Mouse (Mus musculus) kidney, adult 10 weeks (tissue): ENCODE data around the gene Ago3. TPM values are rescaled to one million over a fixed set of nuclear protein-coding genes. Genes with fewer than 3 reads are reported as not detected.

ENCODE experiments used
- polyA plus RNA-seq: library from polyadenylated mRNA; stranded (reverse); fragments of 350-450 nt; fragmentation: Illumina TruSeq; extraction: RNeasy Lipid Tissue Mini Kit (QIAGEN cat#74804); gene quantifications from one replicate; pipeline ENCODE4 v1.2.3, GENCODE M21; 2014; ENCODE audit warnings: low read depth, low replicate concordance

Gene Ago3
- 8.6 TPM for polyA plus RNA-seq

DNA sequence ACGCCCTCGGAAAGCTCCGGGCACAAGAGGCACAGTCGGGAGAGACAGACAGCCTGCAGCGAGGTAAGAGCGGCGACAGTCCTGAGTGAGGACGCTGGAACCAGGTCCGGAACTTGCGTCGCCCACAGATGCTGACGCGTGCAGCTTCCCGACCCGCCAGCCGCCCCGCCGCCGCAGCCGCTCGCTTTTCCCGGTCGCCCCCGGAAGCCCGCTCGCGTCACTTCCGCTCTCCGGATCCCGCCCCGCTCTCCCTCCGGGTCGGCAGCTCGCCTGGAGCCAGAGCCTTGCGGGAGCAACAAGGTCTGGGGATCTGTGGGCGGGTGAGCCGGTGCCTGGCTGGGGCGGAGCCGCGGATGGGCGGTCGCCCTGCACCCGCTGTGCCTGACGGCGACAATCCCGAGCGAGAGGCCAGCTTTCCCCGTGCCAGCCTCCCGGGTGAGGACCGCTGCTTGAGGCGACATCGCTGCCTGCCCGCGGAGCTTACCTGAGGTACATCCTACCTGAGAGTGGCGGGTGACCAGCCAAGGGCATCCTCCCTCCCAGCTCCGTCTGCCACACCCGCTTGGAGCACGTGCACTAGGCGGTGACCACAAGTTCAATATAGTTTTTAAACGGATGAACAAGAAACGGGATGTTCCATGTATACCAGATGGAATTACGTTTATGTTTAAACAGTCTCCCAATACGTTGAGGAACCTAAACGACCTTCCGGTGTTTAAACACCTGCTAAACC is at the start of gene Ago3:
Gene Ago3 (minus strand): TSS at position 210 of the 733 bp plus-strand sequence.

DNA sequence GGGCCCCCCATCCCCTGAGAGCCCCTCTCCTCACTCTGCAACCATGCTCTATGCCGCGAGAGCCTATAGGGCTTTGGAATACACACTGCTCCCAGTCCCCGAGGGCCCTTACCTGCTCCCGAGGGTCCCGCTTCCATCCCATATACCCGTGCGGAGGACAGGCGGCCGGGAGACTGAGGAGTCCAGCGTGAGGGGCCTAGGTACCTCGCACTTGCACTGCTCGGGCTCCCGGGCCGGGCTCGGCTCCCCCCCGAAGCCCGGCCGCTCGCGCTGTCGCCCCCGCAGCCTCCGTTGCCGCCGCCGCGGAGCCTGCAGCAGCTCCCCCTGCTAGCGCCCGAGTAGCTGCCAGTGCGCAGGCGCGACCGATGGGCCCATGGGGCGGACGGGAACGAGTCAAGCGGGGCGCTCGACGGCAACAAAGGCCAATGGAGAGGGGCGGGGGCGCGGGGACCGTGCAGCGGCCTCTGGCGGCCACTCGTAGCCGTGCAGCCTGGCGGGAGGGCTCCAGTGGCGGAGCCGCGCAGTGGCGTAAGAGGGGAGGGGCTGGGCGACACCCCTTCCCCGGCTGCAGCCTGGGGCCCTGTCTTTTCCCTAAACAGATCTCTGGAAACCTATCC is 39.0 kb upstream of the Ago3 start, which contains the start of gene Ago1:
Gene Ago1 (minus strand): TSS at position 299 of the 617 bp plus-strand sequence.

GRCm38 (mm10) chr4:126325281-126325861 is 104.0 kb downstream of the Ago3 start, which contains the start of gene Tekt2:
TSS of gene Tekt2 (minus strand) at chr4:126325688.

DNA sequence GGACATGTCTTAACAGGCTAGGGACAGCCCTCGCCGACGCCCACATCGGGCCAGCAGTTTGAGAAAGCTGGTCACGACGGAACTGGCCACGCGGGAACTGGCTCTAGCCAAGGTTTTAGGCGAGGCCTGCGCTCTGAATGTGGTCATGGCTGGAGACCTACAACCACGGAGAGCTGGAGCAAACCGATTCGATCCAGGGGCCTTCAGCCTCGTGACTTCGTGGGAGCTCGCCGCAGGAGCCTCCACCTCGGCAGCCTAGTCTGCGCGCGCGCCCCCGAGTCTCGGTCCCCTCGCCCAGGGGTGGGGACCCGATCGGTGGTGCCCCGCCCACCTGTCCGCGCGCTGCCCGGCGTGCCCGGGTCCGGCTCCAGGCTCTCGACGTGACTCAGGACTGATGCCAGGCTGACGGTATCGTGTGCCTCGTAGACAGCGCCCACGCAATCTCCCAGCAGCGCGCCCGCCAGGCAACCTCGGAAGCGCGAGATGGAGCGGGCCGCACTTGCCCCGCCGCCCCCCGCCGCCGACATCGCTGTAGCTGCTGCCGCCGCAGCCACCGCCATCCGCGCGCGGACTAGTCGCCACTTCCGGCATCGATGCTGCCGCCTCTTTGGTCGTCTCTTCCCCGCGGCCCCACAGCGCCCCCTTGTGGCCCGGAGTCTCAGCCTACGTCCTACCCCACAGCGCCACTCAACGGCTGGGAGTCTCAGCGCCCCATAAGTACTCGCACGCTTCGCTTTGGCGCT is 108.1 kb downstream of the Ago3 start, which contains the start of gene Adprhl2:
Gene Adprhl2 (minus strand): TSS at position 593 of the 743 bp plus-strand sequence.

GRCm38 (mm10) chr4:126286492-126286891 is 142.9 kb downstream of the Ago3 start, which contains the start of gene Col8a2:
TSS of gene Col8a2 (plus strand) at chr4:126286793.

Other genes starting within 250 kb of the Ago3 start
- gene Thrap3, start 226.8 kb downstream of the Ago3 start, polyA plus RNA-seq = 109 TPM
- gene Map7d1, start 173.2 kb downstream of the Ago3 start, polyA plus RNA-seq = 1.0 TPM
- gene Trappc3, start 167.2 kb downstream of the Ago3 start, polyA plus RNA-seq = 45.3 TPM
- 0.16 TPM for gene Col8a2, start 142.8 kb downstream of the Ago3 start, polyA plus RNA-seq
- not detected for gene Adprhl2, start 107.9 kb downstream of the Ago3 start, polyA plus RNA-seq
- not detected for gene Tekt2, start 103.9 kb downstream of the Ago3 start, polyA plus RNA-seq
- gene Ago1, start 39.0 kb upstream of the Ago3 start, polyA plus RNA-seq = 14.5 TPM
- gene Ago4, start 103.9 kb upstream of the Ago3 start, polyA plus RNA-seq = 3.6 TPM
- gene Clspn, start 127.4 kb upstream of the Ago3 start, polyA plus RNA-seq = 0.24 TPM
- 4.0 TPM for gene 5730409E04Rik, start 180.3 kb upstream of the Ago3 start, polyA plus RNA-seq
- gene Psmb2, start 248.1 kb upstream of the Ago3 start, polyA plus RNA-seq = 52.1 TPM